Mouse (Mus musculus): Measurements from ENCODE around the gene Casp7. TPM values are rescaled to one million over a fixed set of nuclear protein-coding genes. Genes with fewer than 3 reads are reported as not detected.
A peak's percentile ranks its signal among the peaks of the same experiment; 100 is the strongest.

Gene Casp7
- polyA plus RNA-seq, 1 experiment, result 12.2 TPM

DNA sequence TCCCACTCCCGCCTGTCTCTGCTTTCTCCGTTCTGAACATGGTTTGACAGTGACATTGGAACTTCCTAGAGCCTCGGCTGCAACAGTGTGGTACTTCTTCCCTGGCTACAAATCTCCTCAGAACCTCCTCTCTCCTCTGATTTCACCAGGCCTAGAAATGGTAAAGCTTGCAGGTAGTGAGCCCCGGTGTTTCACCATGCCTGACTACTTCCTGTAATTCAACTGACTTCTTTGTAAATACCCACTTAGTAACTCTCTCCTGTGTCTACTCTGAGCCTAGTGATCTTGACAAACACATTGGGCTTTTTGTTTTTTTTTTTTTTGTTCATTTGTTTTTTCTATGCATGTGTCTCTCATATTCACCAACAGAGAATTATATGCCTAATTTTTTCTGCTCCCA, 57.9 kb downstream of the Casp7 start:
- Histone ChIP-seq H3K4me3 (replicated peaks; ENCODE audit: control insufficient read depth, low read depth, low read length) (peak overlapping the region; percentile 10), H3K27ac (ENCODE audit: control insufficient read depth, insufficient read depth, low read depth, low read length, poor library complexity) (peak overlapping the region; percentile 86), H3K4me1 (ENCODE audit: control insufficient read depth, insufficient read depth, low read length) (peaks cover 6% of the 10 kb centered on the region; the same call in 1 of the 2 replicates)
- TF ChIP-seq CTCF (IDR thresholded peaks at IDR 0.05; ENCODE audit: control insufficient read depth, insufficient read depth, low read length), result no peak
- TF ChIP-seq POLR2A (IDR thresholded peaks at IDR 0.05; ENCODE audit: borderline replicate concordance, control insufficient read depth, low read depth, low read length), result no peak
- 39% methylated on average over 4 of the region's 4 CpGs for WGBS

DNA sequence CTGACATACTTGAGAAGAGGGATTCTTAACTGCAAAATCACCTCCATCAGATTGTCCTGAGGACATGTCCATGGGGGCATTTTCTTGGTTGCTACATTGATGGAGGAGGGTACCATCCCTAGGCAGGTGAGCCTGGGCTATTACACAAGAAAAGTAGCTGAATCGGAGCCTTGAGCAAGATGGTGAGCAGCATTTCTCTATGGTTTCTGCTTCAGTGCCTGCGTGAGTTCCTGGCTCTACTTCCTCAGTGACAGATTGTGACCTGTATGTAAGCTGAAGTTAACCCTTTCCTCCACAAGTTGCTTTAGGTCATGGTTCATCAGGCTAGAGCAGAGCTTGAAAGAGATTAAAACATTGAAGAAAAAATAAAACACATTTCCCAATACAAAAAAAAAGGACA, 58.4 kb downstream of the Casp7 start:
- WGBS, result 5% methylated on average over 2 of the region's 2 CpGs
- TF ChIP-seq POLR2A (IDR thresholded peaks at IDR 0.05; ENCODE audit: borderline replicate concordance, control insufficient read depth, low read depth, low read length) (no peak), CTCF (IDR thresholded peaks at IDR 0.05; ENCODE audit: control insufficient read depth, insufficient read depth, low read length) (no peak)
- Histone ChIP-seq H3K4me1 (ENCODE audit: control insufficient read depth, insufficient read depth, low read length) (peaks cover 6% of the 10 kb centered on the region; the same call in 1 of the 2 replicates), H3K4me3 (replicated peaks; ENCODE audit: control insufficient read depth, low read depth, low read length) (no peak overlapping the region), H3K27ac (ENCODE audit: control insufficient read depth, insufficient read depth, low read depth, low read length, poor library complexity) (peak overlapping the region; percentile 30; the same call in 1 of the 2 replicates)

DNA sequence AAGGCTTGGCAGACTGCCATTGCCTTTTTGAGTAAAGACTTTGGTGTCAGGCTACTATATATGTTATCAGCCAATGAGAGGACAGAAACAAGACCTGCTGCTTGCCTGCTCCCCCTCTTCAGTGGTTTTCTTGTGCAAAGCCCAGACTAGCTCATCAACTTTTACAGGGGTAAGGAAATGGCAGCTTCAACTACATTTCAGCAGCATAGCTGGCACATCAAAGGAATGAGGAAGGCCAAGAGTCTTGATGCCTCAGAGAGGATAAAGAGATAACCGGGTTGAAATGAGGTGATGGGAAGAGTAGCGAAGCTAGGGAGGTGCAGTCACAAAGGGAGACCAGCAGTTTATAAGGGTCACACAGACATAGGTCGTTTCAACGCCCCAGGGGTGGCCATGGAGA, 60.6 kb downstream of the Casp7 start:
- no peak for TF ChIP-seq POLR2A (IDR thresholded peaks at IDR 0.05; ENCODE audit: borderline replicate concordance, control insufficient read depth, low read depth, low read length)
- TF ChIP-seq CTCF (IDR thresholded peaks at IDR 0.05; ENCODE audit: control insufficient read depth, insufficient read depth, low read length), result no peak
- 69% methylated on average over 4 of the region's 4 CpGs for WGBS
- Histone ChIP-seq H3K27ac (ENCODE audit: control insufficient read depth, insufficient read depth, low read depth, low read length, poor library complexity) (no peak overlapping the region; the same call in 1 of the 2 replicates), H3K4me1 (ENCODE audit: control insufficient read depth, insufficient read depth, low read length) (peaks cover 6% of the 10 kb centered on the region; the same call in 1 of the 2 replicates), H3K4me3 (replicated peaks; ENCODE audit: control insufficient read depth, low read depth, low read length) (no peak overlapping the region)

DNA sequence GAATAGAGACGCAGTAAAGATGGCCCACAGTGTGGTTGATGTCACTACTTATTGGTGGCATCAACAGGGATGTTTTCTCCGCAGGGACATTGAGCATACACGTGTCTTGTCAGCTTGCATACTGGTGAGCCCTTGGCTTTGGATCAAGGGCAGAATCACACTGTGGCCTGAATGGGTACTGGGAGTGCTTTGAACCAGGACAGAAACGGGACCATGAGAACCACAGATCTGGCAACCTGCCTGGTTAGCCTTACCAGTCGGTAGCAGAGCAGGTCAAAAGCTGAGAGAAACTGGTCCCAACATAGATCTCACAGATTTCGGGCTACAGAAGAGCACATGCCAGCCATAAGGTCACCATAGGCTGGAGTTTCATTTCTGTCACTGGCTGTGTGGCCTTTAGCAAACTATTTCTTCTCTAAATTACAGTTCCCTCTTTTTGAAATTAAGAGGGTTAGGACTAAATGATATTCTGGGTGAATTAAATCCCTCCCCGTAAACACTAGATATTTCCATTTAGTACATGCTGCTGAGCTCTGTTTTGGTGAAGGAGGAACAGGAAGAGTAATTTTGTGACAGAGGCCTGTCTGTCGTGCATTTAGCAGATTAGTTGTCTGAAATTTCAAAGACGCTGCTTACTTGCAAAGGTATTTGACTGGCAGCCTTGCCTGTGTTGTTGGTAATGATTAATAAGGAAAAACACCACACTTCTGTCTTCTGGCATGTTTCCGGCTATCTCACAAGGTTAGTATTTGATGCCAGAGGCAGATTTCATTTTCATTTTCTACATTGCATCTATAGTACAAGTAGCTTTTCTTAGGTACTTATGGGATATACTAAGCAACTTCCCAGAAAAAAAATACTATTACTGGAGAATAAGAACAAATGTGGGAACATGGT, 62.5 kb downstream of the Casp7 start:
- H3K4me1 ChIP-seq (ENCODE audit: control insufficient read depth, insufficient read depth, low read length), result peaks cover 6% of the 10 kb centered on the region; the same call in 1 of the 2 replicates
- 67% methylated on average over 10 of the region's 10 CpGs for WGBS
- no peak overlapping the region for H3K4me3 ChIP-seq (replicated peaks; ENCODE audit: control insufficient read depth, low read depth, low read length)
- TF ChIP-seq POLR2A (IDR thresholded peaks at IDR 0.05; ENCODE audit: borderline replicate concordance, control insufficient read depth, low read depth, low read length) (no peak), CTCF (IDR thresholded peaks at IDR 0.05; ENCODE audit: control insufficient read depth, insufficient read depth, low read length) (no peak)
- no peak overlapping the region for H3K27ac ChIP-seq (ENCODE audit: control insufficient read depth, insufficient read depth, low read depth, low read length, poor library complexity)

DNA sequence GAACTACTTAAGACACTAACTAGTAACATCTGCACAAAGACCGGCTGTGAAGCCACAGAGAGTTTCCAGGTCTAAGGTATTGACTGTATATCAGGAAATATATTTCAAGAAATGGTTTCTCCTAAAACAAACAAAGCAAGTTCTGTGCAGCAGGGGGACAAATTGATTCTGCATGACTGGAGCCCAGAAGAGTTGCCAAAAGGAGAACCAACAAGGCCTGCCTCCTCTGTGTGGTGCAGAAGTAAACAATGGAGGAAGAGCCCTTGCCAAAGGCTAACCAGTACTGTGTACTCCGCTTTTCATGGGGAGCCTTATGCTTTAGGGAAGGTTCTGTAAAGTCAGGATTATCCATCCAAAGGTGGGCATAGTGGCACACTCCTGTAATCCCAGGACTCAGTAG, 63.3 kb downstream of the Casp7 start:
- WGBS, result 80% methylated on average over 2 of the region's 2 CpGs
- Histone ChIP-seq H3K4me1 (ENCODE audit: control insufficient read depth, insufficient read depth, low read length) (peaks cover 6% of the 10 kb centered on the region; the same call in 1 of the 2 replicates), H3K4me3 (replicated peaks; ENCODE audit: control insufficient read depth, low read depth, low read length) (no peak overlapping the region), H3K27ac (ENCODE audit: control insufficient read depth, insufficient read depth, low read depth, low read length, poor library complexity) (no peak overlapping the region)
- TF ChIP-seq POLR2A (IDR thresholded peaks at IDR 0.05; ENCODE audit: borderline replicate concordance, control insufficient read depth, low read depth, low read length) (no peak), CTCF (IDR thresholded peaks at IDR 0.05; ENCODE audit: control insufficient read depth, insufficient read depth, low read length) (no peak)

DNA sequence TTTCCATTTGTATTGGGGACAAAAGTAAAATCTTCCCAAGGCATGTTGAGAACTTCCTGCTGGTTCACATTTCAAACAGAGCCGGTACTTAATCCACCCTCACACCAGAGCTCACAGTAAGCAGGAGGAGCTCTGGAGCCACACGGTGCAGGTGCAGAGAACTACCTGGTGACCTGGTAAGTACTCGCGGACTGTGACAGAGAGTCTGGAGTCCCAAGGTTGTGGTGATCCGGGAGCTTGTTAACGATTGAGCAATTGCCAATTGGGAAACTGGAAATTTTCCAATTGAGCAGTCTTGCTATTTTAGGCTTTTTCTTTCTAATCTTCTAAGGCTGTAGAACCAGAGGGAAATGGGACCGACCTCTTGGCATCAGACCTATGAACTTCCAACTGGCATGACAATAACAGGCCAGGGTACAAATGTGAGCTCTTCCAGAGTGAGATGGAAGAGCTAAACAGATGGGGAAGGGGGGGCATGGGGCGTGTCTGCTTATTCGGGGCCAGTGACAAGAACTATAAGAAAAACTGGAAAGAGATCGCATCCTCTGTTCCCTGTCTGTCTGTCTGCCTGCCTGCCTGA, 64.7 kb downstream of the Casp7 start, which contains the start of gene Plekhs1:
TSS of gene Plekhs1 (plus strand) at position 119 of the 580 bp plus-strand sequence.
- no peaks in the 10 kb centered on the region; the same call in 1 of the 2 replicates for H3K4me1 ChIP-seq (ENCODE audit: control insufficient read depth, insufficient read depth, low read length)
- TF ChIP-seq POLR2A (IDR thresholded peaks at IDR 0.05; ENCODE audit: borderline replicate concordance, control insufficient read depth, low read depth, low read length), result no peak
- TF ChIP-seq CTCF (IDR thresholded peaks at IDR 0.05; ENCODE audit: control insufficient read depth, insufficient read depth, low read length), result no peak
- no peak within 1 kb of the TSS for H3K27ac ChIP-seq (ENCODE audit: control insufficient read depth, insufficient read depth, low read depth, low read length, poor library complexity)
- WGBS, result 70% methylated on average over 10 of the region's 10 CpGs
- H3K4me3 ChIP-seq (replicated peaks; ENCODE audit: control insufficient read depth, low read depth, low read length), result no peak within 1 kb of the TSS

DNA sequence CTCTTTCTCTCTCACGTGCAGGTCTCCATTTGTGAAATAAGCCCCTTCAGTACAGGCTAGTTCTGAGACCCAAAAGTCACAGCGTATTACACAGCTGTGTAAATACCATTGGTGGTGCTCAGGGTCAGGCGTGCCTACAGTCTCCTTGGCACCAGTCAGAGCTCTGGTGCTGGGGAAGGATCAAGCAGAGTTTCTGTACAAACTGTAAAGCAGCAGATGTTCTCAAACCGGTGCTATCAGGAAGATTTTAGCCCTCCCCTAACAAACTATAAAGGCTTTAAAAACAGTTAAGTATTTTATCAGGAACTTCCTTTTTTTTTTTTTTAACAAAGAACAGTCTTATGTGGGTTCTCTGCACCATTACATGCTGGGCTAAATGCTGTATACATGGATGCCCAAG, 65.9 kb downstream of the Casp7 start:
- no peak for TF ChIP-seq CTCF (IDR thresholded peaks at IDR 0.05; ENCODE audit: control insufficient read depth, insufficient read depth, low read length)
- TF ChIP-seq POLR2A (IDR thresholded peaks at IDR 0.05; ENCODE audit: borderline replicate concordance, control insufficient read depth, low read depth, low read length), result no peak

DNA sequence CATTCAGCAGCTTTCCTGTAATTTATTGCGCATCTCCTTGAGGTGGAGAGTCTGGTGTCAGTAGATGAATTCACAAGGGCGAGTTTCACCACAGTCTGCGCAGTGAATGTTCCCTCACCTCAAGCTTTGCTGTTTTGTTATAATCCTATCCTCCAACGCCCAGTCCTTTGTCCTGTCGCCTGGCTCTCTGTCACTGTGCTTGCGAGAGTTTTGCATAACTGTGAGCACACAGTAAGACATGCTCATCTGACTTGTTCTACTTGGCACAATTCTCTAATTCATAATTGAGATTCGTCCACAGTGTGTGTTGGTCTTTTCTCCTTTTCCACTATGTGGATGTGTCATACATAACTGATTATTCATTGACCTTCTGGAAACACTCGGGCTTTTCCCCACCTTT, 69.6 kb downstream of the Casp7 start:
- H3K27ac ChIP-seq (ENCODE audit: control insufficient read depth, insufficient read depth, low read depth, low read length, poor library complexity), result no peak overlapping the region
- no peaks in the 10 kb centered on the region; the same call in 1 of the 2 replicates for H3K4me1 ChIP-seq (ENCODE audit: control insufficient read depth, insufficient read depth, low read length)
- 78% methylated on average over 8 of the region's 8 CpGs for WGBS
- TF ChIP-seq CTCF (IDR thresholded peaks at IDR 0.05; ENCODE audit: control insufficient read depth, insufficient read depth, low read length), result no peak
- TF ChIP-seq POLR2A (IDR thresholded peaks at IDR 0.05; ENCODE audit: borderline replicate concordance, control insufficient read depth, low read depth, low read length), result no peak
- H3K4me3 ChIP-seq (replicated peaks; ENCODE audit: control insufficient read depth, low read depth, low read length), result no peak overlapping the region

More for the DNA sequence above, 65.9 kb downstream of the Casp7 start:
- H3K27ac ChIP-seq (ENCODE audit: control insufficient read depth, insufficient read depth, low read depth, low read length, poor library complexity), result no peak overlapping the region
- no peaks in the 10 kb centered on the region; the same call in 1 of the 2 replicates for H3K4me1 ChIP-seq (ENCODE audit: control insufficient read depth, insufficient read depth, low read length)
- no peak overlapping the region for H3K4me3 ChIP-seq (replicated peaks; ENCODE audit: control insufficient read depth, low read depth, low read length)
- WGBS, result 53% methylated on average over 4 of the region's 4 CpGs
